Mouse (Mus musculus): ENCODE results near the gene H2-DMb2. TPM values are rescaled to one million over a fixed set of nuclear protein-coding genes. Genes with fewer than 3 reads are reported as not detected.

Gene H2-DMb2
- total and polyA plus RNA-seq, 3 experiments: 0.77 to 1.5 TPM; not detected in 1

- H3K4me1 ChIP-seq (ENCODE audit: control insufficient read depth in 1 of 2, insufficient read depth in 2 of 2, low read length in 2 of 2): peaks cover 18 to 33% of the 10 kb centered on the region in 2 experiments
- H3K36me3 ChIP-seq (ENCODE audit: control insufficient read depth in 1 of 2, insufficient read depth in 2 of 2, low read length in 2 of 2): peaks cover 0 to 21% of the 10 kb centered on the region in 2 experiments; a peak in 2 of 4 replicates
- TF ChIP-seq CHD2 (IDR thresholded peaks at IDR 0.05; ENCODE audit: low read length) (no peak), ZNF384 (IDR thresholded peaks at IDR 0.05; ENCODE audit: low read depth, low read length) (no peak), TCF12 (IDR thresholded peaks at IDR 0.05; ENCODE audit: low read depth, low read length) (no peak)
- no peak overlapping the region for H3K9ac ChIP-seq (ENCODE audit: control insufficient read depth, low read depth, low read length, poor library complexity, severe bottlenecking)
- H3K27ac ChIP-seq (ENCODE audit: control insufficient read depth, low read depth, low read length): no peak overlapping the region
- no peak overlapping the region for H3K4me3 ChIP-seq (ENCODE audit: control insufficient read depth in 1 of 2, insufficient read depth in 1 of 2, low read depth in 2 of 2, low read length in 2 of 2)
- no peaks in the 10 kb centered on the region for H3K9me3 ChIP-seq (replicated peaks; ENCODE audit: insufficient read depth, low read length)
- H3K79me2 ChIP-seq (ENCODE audit: control insufficient read depth, insufficient read depth, low read length, poor library complexity): no peaks in the 10 kb centered on the region
- no peaks in the 10 kb centered on the region for H3K27me3 ChIP-seq (ENCODE audit: control insufficient read depth in 1 of 2, insufficient read depth in 2 of 2, low read length in 2 of 2)
- no peak for DNase-seq (ENCODE audit: low read depth, low spot score)
These were observed 5.5 kb upstream of the H2-DMb2 start for GRCm38 (mm10) chr17:34137601-34138000.

- no peak overlapping the region for H3K9ac ChIP-seq (ENCODE audit: control insufficient read depth, low read depth, low read length, poor library complexity, severe bottlenecking)
- H3K27ac ChIP-seq (ENCODE audit: control insufficient read depth, low read depth, low read length): no peak overlapping the region
- H3K27me3 ChIP-seq (ENCODE audit: control insufficient read depth in 1 of 2, insufficient read depth in 2 of 2, low read length in 2 of 2): no peaks in the 10 kb centered on the region
- H3K4me3 ChIP-seq (ENCODE audit: control insufficient read depth in 1 of 2, insufficient read depth in 1 of 2, low read depth in 2 of 2, low read length in 2 of 2): no peak overlapping the region
- no peaks in the 10 kb centered on the region for H3K9me3 ChIP-seq (replicated peaks; ENCODE audit: insufficient read depth, low read length)
- TF ChIP-seq NRF1 (IDR thresholded peaks at IDR 0.05; ENCODE audit: insufficient read depth, low read depth, low read length, poor library complexity, severe bottlenecking) (no peak), GATA1 (IDR thresholded peaks at IDR 0.05; ENCODE audit: low read depth, low read length) (no peak), MAFK (IDR thresholded peaks at IDR 0.05; ENCODE audit: borderline replicate concordance, low read depth, low read length) (no peak)
- no peaks in the 10 kb centered on the region for H3K79me2 ChIP-seq (ENCODE audit: control insufficient read depth, insufficient read depth, low read length, poor library complexity)
- no peak for DNase-seq (ENCODE audit: low read depth, low spot score)
- peaks cover 19 to 38% of the 10 kb centered on the region in 2 experiments for H3K4me1 ChIP-seq (ENCODE audit: control insufficient read depth in 1 of 2, insufficient read depth in 2 of 2, low read length in 2 of 2)
- H3K36me3 ChIP-seq (ENCODE audit: control insufficient read depth in 1 of 2, insufficient read depth in 2 of 2, low read length in 2 of 2): peaks cover 0 to 22% of the 10 kb centered on the region in 2 experiments; a peak in 2 of 4 replicates
These were observed 4.5 kb upstream of the H2-DMb2 start for GRCm38 (mm10) chr17:34138655-34139054.

GRCm38 (mm10) chr17:34139416-34139815 lies 3.7 kb upstream of the H2-DMb2 start:
- no peak for TF ChIP-seq MEF2A (IDR thresholded peaks at IDR 0.05; ENCODE audit: extremely low read depth, insufficient replicate concordance, low read depth, low read length, poor library complexity, severe bottlenecking)
- TF ChIP-seq POLR2AphosphoS5 (IDR thresholded peaks at IDR 0.05; ENCODE audit: borderline replicate concordance, low read depth, low read length): no peak
- TF ChIP-seq SIN3A (IDR thresholded peaks at IDR 0.05; ENCODE audit: low read length): no peak
- no peak for TF ChIP-seq MXI1 (IDR thresholded peaks at IDR 0.05; ENCODE audit: low read depth, low read length)
- TF ChIP-seq ZKSCAN1 (IDR thresholded peaks at IDR 0.05; ENCODE audit: low read depth, low read length): no peak
- TF ChIP-seq USF2 (IDR thresholded peaks at IDR 0.05; ENCODE audit: borderline replicate concordance in 1 of 2, insufficient read depth in 1 of 2, low read depth in 1 of 2, low read length in 2 of 2): no peak
- TF ChIP-seq MYB (IDR thresholded peaks at IDR 0.05; ENCODE audit: low read depth, low read length): no peak
- no peak for TF ChIP-seq RAD21 (IDR thresholded peaks at IDR 0.05; ENCODE audit: low read depth, low read length)
- no peak for TF ChIP-seq POLR2A (IDR thresholded peaks at IDR 0.05; ENCODE audit: control insufficient read depth in 1 of 2, insufficient read depth in 1 of 2, low read depth in 1 of 2, low read length in 2 of 2, poor library complexity in 1 of 2)
- no peak for TF ChIP-seq CHD2 (IDR thresholded peaks at IDR 0.05; ENCODE audit: low read length)
- no peak for TF ChIP-seq CHD1 (IDR thresholded peaks at IDR 0.05; ENCODE audit: low read depth, low read length)
- TF ChIP-seq UBTF (IDR thresholded peaks at IDR 0.05; ENCODE audit: borderline replicate concordance, insufficient read depth, low read depth, low read length): no peak
- TF ChIP-seq GATA1 (IDR thresholded peaks at IDR 0.05; ENCODE audit: low read depth, low read length): no peak
- TF ChIP-seq TBP (IDR thresholded peaks at IDR 0.05; ENCODE audit: low read depth, low read length): no peak
- TF ChIP-seq E2F4 (IDR thresholded peaks at IDR 0.05; ENCODE audit: borderline replicate concordance, low read depth, low read length): no peak
- no peaks in the 10 kb centered on the region for H3K27me3 ChIP-seq (ENCODE audit: control insufficient read depth in 1 of 2, insufficient read depth in 2 of 2, low read length in 2 of 2)
- H3K4me3 ChIP-seq (ENCODE audit: control insufficient read depth in 1 of 2, insufficient read depth in 1 of 2, low read depth in 2 of 2, low read length in 2 of 2): no peak overlapping the region
- H3K9ac ChIP-seq (ENCODE audit: control insufficient read depth, low read depth, low read length, poor library complexity, severe bottlenecking): no peak overlapping the region
- H3K4me1 ChIP-seq (ENCODE audit: control insufficient read depth in 1 of 2, insufficient read depth in 2 of 2, low read length in 2 of 2): peaks cover 19 to 44% of the 10 kb centered on the region in 2 experiments
- peaks cover 0 to 24% of the 10 kb centered on the region in 2 experiments; a peak in 2 of 4 replicates for H3K36me3 ChIP-seq (ENCODE audit: control insufficient read depth in 1 of 2, insufficient read depth in 2 of 2, low read length in 2 of 2)
- H3K79me2 ChIP-seq (ENCODE audit: control insufficient read depth, insufficient read depth, low read length, poor library complexity): no peaks in the 10 kb centered on the region
- H3K27ac ChIP-seq (ENCODE audit: control insufficient read depth, low read depth, low read length): no peak overlapping the region
- no peaks in the 10 kb centered on the region for H3K9me3 ChIP-seq (replicated peaks; ENCODE audit: insufficient read depth, low read length)
- no peak for DNase-seq (ENCODE audit: low read depth, low spot score)
